Mouse (Mus musculus): ENCODE measurements at regions not wholly inside any gene's neighbourhood (a gene's known extent, or its start where the extent isn't known, plus 50 kb on each side); places are given as distances from the start of the nearest gene placed in this dataset.
"Not testable (repeated sequence)": the region's sequence is repeated elsewhere in the genome, so short reads cannot be mapped to it uniquely, and the experiment has no call there.

DNA sequence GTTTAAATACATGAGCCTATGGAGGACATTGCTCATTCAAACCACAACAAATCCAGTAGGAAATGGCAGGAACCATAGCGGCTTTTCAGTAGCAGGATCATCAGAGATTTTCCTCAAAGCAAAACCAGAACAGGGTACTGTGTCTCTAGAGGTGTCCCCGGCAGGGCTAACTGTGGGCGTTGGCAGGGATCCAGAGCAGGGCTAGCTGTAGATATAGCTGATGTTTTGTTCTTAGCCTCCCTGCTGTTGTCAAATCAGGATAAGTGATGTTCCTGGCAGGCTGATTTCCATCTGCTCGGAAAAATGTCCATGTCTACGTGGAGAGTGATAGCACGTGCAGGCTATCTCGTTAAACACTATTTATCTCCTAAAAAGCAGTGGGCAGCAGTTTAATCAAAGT lies 297.6 kb downstream of the Abcc12 start:
- DNase-seq (ENCODE audit: extremely low read depth, insufficient read length, low spot score), result no peak

DNA sequence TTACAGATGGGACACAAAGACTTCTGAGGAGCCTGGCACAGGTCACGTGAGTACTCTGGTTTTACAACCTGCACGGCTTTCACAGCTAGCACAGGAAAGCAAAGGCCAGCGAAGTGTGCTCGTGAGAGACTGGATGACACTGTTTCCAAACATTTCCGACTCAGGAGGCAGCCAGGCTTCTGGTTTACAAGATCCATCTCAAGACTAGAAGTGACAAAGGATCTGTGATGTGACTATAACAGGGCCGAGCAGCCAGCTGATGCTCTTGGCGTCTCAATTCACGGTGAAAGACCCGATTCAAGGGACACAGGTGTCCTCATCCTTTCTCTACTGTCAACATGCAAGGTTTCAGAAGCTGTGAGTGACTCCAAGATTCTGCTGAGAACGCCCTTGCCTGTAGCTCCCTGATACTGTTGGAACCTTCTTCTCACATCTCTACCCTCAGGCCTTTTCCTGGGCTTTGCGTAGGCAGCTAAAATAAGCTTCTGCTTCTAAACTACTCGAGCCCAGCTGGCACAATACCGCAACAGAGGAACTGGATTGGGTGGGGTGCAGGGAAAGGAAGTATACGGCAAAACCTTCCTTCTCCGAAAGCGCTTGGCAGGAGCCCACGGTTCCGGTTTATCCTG lies 300.3 kb downstream of the Abcc12 start:
- no peak for DNase-seq (ENCODE audit: extremely low read depth, insufficient read length, low spot score)

DNA sequence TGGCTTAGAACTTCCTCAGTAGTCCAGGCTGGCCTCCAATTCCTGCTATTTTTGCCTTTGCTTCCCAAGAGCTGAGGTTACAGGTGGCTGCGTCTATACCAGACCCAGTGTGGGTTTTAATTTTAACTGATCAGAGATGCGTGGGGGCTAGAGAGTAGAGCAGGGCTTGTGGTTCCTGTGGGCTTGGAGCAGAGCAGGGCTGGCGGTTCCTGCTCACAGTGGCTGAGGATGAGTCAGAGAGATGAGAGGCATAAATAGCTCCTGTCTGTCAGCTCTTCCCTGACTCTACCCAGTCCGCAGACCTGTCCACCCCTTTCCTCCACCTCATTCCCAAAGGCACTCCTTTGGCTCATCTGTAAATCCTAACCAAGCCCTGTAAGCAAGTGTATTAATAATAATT lies 304.8 kb downstream of the Abcc12 start:
- DNase-seq (ENCODE audit: extremely low read depth, insufficient read length, low spot score), result no peak

DNA sequence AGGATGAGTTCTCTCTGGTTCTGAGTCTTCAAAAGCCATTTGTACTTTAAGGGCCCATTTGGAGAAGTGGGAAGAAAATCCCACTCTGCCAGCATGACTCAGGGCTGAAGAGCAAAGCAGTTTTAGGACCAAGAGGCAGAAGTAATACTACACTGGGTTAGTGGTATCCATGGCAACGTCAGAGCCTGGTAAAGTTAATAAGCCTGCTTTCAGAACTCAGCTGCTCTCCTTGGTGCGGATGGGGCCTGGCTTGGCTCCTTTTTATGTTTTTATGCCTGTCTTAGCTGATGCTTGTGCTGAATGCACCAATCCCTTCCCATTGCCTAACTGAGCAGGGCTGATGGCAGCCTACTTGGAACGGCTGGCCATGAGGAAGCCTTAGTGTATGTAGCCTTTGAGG lies 306.7 kb downstream of the Abcc12 start:
- no peak for DNase-seq (ENCODE audit: extremely low read depth, insufficient read length, low spot score)

DNA sequence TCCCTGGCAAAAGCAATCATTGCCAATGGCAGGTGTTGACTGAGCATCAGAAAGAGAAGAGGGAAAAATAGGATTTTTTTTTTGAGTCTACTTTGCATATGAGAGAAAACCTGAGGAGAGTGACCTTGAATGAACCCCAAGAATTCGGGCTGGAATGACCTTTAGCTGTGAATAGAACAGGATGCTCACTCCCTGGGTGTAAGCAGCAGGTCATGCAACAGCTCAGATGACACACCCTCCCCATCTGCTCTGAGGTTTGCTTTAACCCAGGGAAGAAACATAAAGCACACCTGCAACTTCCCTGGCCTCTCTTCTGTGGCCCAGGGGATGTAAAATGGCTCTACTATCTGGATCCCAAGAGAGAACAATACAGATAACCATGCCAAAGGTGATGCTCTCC lies 307.9 kb downstream of the Abcc12 start:
- DNase-seq (ENCODE audit: extremely low read depth, insufficient read length, low spot score), result no peak

DNA sequence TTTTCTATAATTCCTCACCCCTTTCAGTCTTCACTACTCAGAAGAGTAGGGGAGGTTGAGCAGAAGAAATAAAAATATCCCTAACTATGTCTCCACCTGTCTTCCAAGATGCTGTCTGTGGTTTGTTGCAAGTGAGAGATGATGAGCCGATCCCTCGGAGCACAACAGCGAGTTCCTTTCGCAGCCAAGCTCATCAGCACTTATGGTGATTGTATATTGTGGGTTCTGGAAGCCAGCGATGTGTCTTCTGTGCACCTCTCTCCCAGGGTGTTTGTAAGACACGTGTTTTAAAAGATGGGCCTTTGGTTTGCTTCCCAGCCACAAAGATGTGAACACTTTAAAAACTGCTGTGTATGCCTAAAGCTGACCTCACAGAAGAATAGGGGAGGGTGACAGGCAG lies 309.0 kb downstream of the Abcc12 start:
- DNase-seq (ENCODE audit: extremely low read depth, insufficient read length, low spot score), result no peak

DNA sequence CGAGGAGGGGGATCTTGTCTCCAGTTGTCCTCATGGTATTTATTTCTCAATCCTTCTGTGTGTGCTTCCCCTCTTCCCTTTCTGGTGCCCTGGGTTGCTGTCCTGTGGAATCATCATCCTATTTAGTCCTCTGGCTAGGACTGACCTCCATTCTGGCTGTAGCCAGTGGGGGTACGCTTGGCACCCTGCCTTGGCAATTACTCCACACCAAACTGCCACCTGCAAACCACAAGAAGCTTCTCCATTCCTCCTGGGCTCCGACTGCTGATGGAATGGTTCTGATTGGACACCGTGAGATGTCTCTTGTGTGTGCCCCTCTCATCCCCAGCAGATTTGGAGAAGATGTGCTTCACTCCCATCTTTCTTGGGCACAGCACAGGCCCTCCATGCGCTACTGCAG lies 322.5 kb downstream of the Abcc12 start:
- no peak for DNase-seq (ENCODE audit: extremely low read depth, insufficient read length, low spot score)

DNA sequence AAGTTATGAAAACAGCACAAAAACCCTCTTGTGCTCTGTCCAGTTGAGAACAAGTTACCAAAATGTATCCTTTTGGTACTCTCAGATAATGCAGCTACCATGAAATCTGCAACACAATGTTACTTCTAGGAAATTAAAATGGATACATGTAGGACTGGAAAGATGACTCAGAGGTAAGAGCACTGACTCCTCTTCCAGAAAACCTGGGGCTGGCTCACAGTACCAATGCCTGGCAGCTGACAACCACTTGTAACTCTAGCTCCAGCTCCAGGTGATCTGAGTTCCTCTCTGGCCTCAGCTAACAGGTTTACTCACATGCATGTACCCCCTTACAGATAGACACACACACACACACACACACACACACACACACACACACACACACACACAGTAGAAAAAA lies 325.1 kb downstream of the Abcc12 start:
- DNase-seq (ENCODE audit: extremely low read depth, insufficient read length, low spot score), result no peak

DNA sequence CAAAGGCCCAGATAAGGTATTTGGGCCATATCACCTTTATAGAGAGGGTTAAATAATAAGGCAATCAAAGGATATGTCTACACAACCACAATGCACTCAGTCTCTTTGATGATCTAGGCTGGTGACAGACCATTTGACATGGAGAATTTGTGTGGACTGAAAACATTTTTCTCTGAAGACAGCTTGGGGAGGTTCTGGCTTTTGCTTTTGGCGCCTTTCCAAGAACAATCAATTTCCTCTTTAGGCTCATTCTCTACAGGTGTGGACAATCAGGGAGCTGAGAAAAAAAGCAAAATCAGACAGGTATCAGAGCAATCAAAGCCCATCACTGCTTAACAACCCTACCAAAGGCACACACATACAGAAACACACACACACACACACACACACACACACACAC lies 325.8 kb downstream of the Abcc12 start:
- DNase-seq (ENCODE audit: extremely low read depth, insufficient read length, low spot score), result no peak

DNA sequence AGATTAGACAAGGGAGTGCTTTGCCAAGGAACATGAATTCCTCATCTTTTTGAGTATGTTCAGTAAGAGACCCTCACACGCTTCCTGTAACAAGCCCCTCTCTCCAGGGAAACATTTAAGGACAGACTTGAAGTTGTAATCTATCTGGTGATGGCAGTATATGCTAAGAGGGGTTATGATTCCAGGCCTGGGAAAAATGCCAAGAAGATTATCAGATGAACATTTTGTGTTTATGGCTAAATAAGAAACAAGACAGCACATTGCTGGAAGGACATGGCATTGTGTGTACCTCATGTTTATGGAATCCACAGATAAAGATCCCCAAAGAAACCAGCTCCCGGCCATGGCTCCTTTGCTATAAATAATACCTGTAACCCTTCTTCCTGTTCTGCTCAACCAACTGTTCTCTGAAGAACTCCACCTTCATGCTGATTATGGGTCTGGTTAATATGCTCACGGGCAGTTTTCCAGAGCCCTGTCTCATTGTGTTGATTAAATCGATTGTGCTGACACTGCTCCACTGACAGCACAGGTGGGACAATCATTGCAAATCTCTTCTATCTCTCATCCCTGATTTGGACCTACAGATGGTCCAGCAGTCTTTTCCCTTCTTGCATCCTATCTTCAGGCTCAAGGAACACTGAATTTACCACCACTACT lies 327.7 kb downstream of the Abcc12 start:
- no peak for DNase-seq (ENCODE audit: extremely low read depth, insufficient read length, low spot score)

DNA sequence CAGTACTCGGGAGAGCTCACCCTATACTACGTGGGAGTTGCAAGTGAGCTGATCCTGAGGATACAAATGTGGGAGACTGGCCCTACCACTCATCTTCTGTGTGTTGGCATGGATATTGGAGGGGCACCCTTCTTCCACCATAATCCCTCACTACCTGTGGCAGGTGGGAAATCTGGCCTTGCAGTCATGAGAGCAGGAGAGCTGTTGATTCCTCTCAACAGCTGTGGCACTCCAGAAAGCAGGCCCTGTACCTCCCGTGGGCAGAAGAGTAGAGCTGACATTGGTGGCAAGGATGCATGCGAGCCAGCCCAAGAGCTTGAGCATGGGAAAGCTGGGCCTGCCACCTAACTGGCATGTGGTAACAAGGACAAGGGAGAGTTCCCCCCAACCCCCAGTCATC lies 345.8 kb downstream of the Abcc12 start:
- no peak for DNase-seq (ENCODE audit: extremely low read depth, insufficient read length, low spot score)

DNA sequence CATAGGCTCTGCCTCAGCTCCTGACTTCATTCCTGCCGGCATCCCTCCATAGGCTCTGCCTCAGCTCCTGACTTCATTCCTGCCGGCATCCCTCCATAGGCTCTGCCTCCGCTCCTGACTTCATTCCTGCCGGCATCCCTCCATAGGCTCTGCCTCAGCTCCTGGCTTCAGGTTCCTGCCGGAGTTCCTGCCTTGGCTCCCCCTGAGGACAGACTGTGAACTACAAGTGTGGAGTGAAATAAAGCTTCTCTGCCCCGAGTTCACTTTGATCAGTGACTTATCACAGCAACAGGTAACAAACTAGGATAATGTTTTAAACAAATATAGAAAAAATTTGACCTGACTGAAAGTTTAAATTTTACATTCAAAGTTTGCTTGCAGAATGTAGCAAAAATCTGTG lies 348.5 kb downstream of the Abcc12 start:
- DNase-seq (ENCODE audit: extremely low read depth, insufficient read length, low spot score), result not testable (repeated sequence)

DNA sequence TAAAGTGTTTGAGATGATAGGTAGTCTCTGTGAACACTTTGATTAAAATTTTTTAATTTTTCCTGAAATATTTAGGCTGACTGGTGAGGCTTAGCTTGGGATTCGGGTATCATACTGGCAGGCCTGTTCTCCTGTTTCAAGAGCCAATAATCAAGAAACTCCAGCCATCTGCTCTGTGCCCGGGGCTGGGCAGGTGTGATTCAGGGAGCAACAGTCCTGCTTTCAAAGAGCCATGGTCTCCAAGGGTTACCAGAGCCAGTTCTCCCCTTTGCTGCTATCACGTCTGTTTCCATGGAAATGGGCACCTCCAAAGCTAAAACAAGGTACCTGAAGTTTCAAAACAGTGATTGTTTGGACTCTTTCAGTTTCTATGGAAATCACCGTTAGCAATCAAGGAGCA lies 355.6 kb downstream of the Abcc12 start:
- DNase-seq (ENCODE audit: extremely low read depth, insufficient read length, low spot score), result no peak

DNA sequence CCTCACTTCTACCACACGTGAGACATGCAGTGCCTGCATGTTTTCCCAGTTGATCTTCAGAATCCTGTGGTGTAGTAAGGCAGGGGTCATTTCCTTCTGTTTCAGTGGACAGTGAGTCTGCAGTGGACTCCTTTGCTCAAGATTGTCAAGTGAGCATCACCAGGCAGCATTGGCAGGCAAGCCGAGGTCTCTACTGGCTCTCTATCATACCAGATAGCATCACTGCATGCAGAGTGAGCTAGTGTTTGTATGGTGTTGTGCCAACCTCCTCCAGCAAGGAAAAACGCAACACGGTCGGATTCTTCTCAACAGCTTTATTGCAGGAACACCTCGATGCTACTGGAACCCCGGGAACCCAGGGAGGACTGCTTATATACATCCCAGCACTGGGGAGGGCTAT lies 357.8 kb downstream of the Abcc12 start:
- no peak for DNase-seq (ENCODE audit: extremely low read depth, insufficient read length, low spot score)

DNA sequence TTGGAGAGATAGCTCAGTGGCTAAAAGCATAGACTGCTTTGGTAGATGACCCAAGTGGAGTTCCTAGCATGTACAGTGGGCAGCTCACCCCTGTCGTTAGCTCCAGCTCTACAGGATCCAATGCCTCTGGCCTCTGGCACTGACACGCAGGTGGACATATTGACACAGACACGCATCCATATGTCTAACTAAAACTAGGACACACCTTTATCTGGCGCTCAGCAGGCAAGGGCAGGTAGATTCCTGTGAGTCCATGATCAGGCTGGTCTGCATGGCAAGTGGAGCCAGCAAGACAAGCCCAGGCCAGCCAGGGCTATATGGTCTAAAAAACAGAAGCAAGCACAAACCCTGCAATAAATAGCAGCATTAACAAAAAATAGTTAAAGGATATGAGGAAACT lies 358.3 kb downstream of the Abcc12 start:
- no peak for DNase-seq (ENCODE audit: extremely low read depth, insufficient read length, low spot score)

DNA sequence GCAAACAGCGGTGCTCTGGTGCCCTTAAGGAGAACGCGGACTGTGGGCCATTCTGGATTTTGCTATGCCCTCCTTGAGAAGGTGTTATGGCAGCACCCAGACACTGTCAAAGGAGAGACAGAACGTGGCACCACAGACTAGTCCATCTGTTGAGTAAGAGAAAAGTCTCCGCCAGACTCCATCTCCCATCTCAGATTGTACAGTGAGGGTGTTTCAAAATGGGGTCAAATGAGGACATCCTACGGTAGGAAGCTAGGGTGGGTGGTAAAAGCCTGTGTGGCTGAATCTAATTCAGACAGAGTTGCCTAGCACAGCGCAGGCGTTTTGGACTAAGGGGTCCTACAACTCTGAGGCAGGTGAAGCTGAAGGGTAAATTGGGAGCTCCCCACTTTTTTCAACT lies 366.1 kb downstream of the Abcc12 start:
- DNase-seq (ENCODE audit: extremely low read depth, insufficient read length, low spot score), result no peak

DNA sequence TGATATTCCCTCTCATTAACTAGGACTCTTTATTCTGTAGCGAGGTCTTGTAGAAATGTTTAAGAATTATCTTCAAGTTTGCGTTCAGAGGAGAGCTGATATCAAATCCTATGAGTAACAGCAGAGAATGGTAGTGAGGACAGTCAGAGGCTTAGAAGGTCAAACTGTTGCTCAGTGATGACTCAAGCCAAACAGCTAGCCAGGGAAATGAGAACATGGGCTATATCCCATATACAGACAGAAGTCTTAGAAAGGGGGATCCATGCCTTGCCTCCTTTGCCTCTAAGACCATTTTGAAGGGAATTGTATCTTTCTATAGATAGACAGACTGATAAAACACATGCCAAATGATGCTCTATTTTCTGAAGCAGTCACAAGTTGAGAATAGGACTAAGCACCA lies 368.0 kb downstream of the Abcc12 start:
- no peak for DNase-seq (ENCODE audit: extremely low read depth, insufficient read length, low spot score)

DNA sequence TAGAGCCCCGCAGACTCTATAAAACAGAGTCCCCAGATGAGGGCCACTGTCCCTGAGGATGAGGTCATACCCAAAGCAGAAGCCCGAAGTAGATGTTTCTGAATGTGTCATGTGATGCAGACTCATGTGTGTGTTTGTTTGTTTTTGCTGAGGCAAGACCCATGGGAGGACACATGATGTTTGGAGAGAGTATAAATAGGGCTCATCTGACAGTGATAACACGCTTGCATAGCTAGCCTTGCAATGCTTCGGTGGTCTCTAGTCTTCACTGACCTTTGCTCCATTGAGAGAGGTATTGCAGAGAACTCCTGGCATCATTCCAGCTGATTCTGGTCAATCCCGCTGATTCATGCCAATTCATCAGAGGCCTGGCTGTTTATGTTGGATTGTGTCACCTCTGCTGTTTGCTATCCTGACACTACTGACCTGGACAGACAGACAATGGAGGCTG lies 368.1 kb downstream of the Phkb start:
- no peak for DNase-seq (ENCODE audit: extremely low read depth, insufficient read length, low spot score)

DNA sequence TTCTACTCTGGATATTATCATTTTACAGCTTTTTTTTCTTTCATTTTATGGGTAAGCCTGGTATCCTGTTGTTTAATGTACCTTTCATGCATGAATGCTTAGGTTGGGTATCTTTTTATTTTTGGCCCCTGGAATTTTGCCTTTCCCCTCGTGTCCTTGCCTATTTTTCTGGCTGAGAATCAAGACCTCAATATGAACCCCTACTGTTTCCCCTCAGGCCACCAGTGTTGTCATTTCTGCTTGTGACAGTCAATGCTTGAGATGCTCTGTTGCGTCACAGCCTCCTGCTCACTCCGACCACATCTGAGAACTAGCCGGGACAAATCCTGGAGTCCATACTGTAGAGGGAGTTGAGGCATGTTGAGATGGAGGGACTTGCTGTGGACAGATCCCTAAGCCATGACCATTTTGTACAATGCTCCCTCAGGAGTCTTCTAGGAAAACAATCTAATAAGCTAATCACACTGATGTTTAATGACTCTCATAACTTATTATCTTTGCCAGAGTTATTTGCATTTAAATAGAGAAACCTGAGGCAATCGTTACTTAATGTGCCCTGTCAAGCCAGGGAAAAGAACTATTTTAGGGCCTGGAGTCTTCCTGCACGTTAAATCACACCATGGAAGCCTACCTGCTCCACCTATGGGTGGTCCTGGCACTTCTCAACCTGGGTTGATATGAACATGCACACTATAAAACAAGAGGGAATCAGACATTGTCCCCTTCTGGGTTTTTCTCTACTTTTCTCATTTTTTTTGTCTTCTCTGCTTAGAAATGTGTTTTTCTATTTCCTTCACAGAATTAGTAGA lies 363.9 kb downstream of the Phkb start:
- no peak for DNase-seq (ENCODE audit: extremely low read depth, insufficient read length, low spot score)

DNA sequence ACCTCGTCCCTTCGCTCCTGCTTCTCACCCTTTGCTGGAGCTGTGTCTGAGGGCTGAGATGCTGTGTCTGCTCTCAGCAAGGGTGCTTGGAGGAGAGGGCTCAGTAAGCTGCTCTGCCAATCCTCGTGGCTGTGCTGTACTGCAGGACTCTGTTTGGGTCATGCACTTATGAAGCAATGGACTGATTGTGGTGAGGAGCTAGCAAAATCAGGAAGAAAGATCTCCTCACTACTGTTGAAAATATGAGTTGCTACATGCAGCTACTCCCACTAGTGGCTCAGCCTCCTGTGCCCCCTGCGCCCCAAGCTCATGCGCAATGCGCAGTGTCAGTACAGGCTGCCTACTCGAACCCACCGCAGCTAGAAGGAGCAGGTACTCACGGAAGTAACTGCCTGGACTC lies 362.3 kb downstream of the Phkb start:
- DNase-seq (ENCODE audit: extremely low read depth, insufficient read length, low spot score), result no peak

DNA sequence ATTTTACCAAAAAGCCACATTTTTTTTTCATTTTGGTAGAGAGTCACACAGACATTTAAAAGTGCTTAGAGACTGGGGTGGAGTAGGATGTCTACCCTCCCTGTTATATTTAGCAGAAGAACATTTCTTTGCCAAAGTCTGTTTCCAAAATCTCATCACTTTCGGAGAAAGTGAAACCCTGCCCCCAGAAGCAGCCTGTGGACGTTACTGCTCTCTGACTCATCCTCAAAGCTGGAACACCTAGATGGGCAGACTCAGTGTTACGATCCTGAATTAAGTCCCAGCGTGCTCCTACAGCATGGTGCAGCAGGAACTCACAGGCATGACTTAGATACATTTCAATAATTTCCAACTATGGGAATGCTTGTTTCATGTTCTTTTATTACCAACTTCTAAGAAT lies 361.1 kb downstream of the Phkb start:
- no peak for DNase-seq (ENCODE audit: extremely low read depth, insufficient read length, low spot score)

DNA sequence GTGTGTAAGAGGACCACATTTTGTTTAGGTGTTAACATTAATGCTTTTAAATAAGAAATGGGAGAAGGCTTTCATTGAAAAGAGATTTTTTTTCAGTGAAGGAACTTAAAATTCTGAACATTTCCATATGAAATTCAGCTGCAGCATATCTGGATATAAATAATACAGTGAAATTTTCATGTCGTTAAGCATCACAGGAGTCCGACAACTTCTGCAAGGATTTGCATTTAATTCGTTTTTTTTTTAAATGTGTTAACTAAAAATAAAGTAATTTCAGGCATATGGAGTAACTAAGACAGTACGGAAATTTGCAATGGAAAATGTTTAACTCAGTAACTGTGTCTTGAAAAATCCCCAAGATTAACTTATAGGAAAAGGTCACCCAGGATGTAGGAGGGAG lies 351.5 kb downstream of the Phkb start:
- DNase-seq (ENCODE audit: extremely low read depth, insufficient read length, low spot score), result no peak

Data from 3134 (cell line).